Mouse (Mus musculus) C2C12 (cell line): ENCODE measurements around the gene Klrg1. TPM values are rescaled to one million over a fixed set of nuclear protein-coding genes. Genes with fewer than 3 reads are reported as not detected.

ENCODE experiments used
- H3K27me3 ChIP-seq: one replicate; pipeline ENCODE4 v1.6.1; 2011; ENCODE audit not compliant: control insufficient read depth, insufficient read depth, insufficient read length
- H3K36me3 ChIP-seq: one replicate; pipeline ENCODE4 v1.6.1; 2011; ENCODE audit not compliant: control insufficient read depth, insufficient read depth
- H3K4me3 ChIP-seq: one replicate; pipeline ENCODE4 v1.5.1; 2011; ENCODE audit warnings: mild to moderate bottlenecking, control low read depth; ENCODE audit not compliant: poor library complexity, insufficient read depth, severe bottlenecking
- H3K79me2 ChIP-seq: one replicate; pipeline ENCODE4 v1.6.1; 2011; ENCODE audit not compliant: control insufficient read depth, insufficient read depth
- H3K79me3 ChIP-seq: one replicate; pipeline ENCODE4 v1.6.1; 2011; ENCODE audit warnings: low read depth, control low read depth
- H3ac ChIP-seq: one replicate; pipeline ENCODE3; 2011; ENCODE audit warnings: low read depth; ENCODE audit not compliant: control insufficient read depth, insufficient read length
- CEBPB ChIP-seq: IDR thresholded peaks from one replicate; pipeline ENCODE4 v1.6.1; 2011; ENCODE audit warnings: low read depth, mild to moderate bottlenecking, control low read depth, moderate library complexity
- CTCF ChIP-seq: IDR thresholded peaks from one replicate; pipeline ENCODE4 v1.5.1; 2011; ENCODE audit not compliant: control insufficient read depth, insufficient read depth, insufficient read length
- FOSL1 ChIP-seq: IDR thresholded peaks from one replicate; pipeline ENCODE4 v1.8.0; 2011; ENCODE audit warnings: mild to moderate bottlenecking, low read length; ENCODE audit not compliant: poor library complexity, insufficient read depth, severe bottlenecking
- MAX ChIP-seq: IDR thresholded peaks from one replicate; pipeline ENCODE4 v1.6.1; 2011; ENCODE audit warnings: mild to moderate bottlenecking, control low read depth
- MYOD1 ChIP-seq: IDR thresholded peaks from one replicate; pipeline ENCODE4 v1.6.1; 2011; ENCODE audit warnings: low read depth; ENCODE audit not compliant: control insufficient read depth, insufficient read length
- MYOG ChIP-seq: IDR thresholded peaks from one replicate; pipeline ENCODE4 v1.6.1; 2011; ENCODE audit not compliant: control insufficient read depth, insufficient read length; ENCODE audit errors: extremely low read depth
- USF1 ChIP-seq: IDR thresholded peaks from one replicate; pipeline ENCODE4 v1.6.1; 2011; ENCODE audit warnings: low read depth, mild to moderate bottlenecking, control low read depth, moderate library complexity
- polyA plus RNA-seq: library from polyadenylated mRNA; unstranded; fragments of >200 nt; fragmentation: generic; extraction: Trizol; gene quantifications from one replicate; pipeline ENCODE4 v1.2.1, GENCODE M21; 2012; ENCODE audit warnings: missing spikeins

Gene Klrg1
- polyA plus RNA-seq, 1 experiment: not detected

DNA sequence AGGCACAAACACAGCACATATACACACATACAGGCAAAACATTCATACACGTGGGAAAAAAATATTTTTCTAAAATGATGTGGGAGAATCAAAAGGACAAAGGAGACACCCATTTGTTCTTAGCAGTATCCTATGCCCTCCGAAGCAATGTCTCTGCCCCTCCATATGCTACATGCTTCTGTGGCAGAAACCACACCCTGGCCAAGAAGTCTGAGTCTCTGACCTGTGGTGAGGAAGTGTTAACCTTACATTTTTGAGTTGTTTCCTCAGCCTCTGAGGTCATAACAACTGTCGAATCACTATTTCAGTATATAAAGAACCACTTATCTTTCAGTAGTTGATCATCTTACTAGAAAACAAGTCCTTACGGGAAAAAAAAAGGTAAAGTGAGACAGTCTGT is 20.0 kb upstream of the Klrg1 start:
- Histone ChIP-seq H3K4me3 (no peak overlapping the region), H3K27me3 (no peaks in the 10 kb centered on the region), H3K79me3 (no peaks in the 10 kb centered on the region), H3K36me3 (no peaks in the 10 kb centered on the region), H3K79me2 (no peaks in the 10 kb centered on the region), H3ac (no peak overlapping the region)
- TF ChIP-seq MYOG (no peak), FOSL1 (no peak), MYOD1 (no peak), CEBPB (no peak), CTCF (no peak), MAX (no peak), USF1 (no peak)

DNA sequence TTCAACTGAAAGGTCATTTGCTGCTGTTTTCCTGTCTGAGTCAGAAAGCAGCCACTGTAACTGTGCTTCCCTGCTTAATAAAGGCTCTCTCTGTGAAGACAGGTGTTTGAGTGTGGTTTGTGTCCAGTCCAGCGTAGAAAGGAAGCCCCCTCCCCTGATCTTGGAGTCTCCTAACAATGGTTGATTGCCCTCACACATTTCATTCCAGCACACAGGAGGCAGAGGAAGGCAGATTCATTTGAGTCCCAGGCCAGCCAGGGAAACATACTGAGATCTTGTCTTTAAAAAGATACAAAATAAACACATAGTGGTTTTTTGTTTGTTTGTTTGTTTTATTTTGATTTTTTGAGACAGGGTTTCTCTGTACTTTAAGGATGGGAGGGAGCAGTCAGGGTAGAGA is 19.4 kb upstream of the Klrg1 start:
- no peaks in the 10 kb centered on the region for H3K79me2 ChIP-seq
- no peak overlapping the region for H3ac ChIP-seq
- H3K79me3 ChIP-seq: no peaks in the 10 kb centered on the region
- no peaks in the 10 kb centered on the region for H3K36me3 ChIP-seq
- H3K27me3 ChIP-seq: no peaks in the 10 kb centered on the region
- TF ChIP-seq FOSL1 (no peak), MAX (no peak), MYOG (no peak), USF1 (no peak), MYOD1 (no peak), CEBPB (no peak), CTCF (no peak)
- no peak overlapping the region for H3K4me3 ChIP-seq

DNA sequence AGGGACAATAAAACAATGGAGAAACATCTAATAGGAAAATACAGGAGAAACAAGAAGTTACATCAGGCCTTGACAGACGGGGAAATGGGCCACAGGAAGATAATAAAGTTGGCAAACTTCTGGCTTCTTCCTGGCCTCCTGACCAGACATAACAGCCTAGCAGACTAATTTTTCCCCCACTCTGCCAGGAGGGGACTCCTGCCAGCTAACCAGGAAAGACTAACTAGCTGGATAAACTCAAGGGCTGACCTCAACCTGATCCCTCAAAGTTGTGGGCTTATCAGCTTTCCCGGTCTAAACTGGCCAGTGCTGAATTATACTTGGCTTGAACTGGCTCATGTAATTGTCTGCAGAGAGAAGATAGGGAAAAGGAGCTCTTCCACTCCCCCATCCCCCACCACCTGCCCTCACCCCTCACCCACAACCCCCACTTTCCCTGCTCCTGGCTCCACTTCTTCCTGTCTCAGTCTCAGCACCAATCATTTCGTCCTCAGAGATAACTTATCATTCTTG is 17.0 kb upstream of the Klrg1 start:
- Histone ChIP-seq H3ac (no peak overlapping the region), H3K79me2 (no peaks in the 10 kb centered on the region), H3K79me3 (no peaks in the 10 kb centered on the region), H3K27me3 (no peaks in the 10 kb centered on the region), H3K4me3 (no peak overlapping the region), H3K36me3 (no peaks in the 10 kb centered on the region)
- TF ChIP-seq MYOD1 (no peak), CTCF (no peak), MYOG (no peak), USF1 (no peak), CEBPB (no peak), FOSL1 (no peak), MAX (no peak)

DNA sequence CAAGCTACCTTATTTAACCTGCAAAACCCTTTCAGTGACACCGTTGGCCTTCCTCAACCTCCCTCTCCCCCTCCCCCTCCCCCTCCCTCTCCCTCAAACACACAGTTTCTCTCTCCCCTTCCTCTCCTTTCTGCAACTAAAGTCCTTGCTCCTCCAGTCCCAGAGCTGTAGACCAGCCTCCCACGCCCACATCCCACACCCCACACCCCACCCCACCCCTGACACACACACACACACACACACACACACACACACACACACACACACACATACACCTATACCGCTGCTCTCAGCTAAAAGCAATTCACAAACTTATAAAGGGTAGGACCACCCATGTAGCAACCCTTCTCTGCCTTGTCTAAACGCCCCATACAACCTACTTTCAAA is 15.5 kb upstream of the Klrg1 start:
- no peaks in the 10 kb centered on the region for H3K27me3 ChIP-seq
- H3K4me3 ChIP-seq: no peak overlapping the region
- TF ChIP-seq MYOG: no peak
- no peak for TF ChIP-seq CEBPB
- TF ChIP-seq CTCF: no peak
- TF ChIP-seq FOSL1: no peak
- TF ChIP-seq MAX: no peak
- no peak for TF ChIP-seq MYOD1
- TF ChIP-seq USF1: no peak
- H3K79me3 ChIP-seq: no peaks in the 10 kb centered on the region
- no peaks in the 10 kb centered on the region for H3K36me3 ChIP-seq
- H3K79me2 ChIP-seq: no peaks in the 10 kb centered on the region
- no peak overlapping the region for H3ac ChIP-seq

DNA sequence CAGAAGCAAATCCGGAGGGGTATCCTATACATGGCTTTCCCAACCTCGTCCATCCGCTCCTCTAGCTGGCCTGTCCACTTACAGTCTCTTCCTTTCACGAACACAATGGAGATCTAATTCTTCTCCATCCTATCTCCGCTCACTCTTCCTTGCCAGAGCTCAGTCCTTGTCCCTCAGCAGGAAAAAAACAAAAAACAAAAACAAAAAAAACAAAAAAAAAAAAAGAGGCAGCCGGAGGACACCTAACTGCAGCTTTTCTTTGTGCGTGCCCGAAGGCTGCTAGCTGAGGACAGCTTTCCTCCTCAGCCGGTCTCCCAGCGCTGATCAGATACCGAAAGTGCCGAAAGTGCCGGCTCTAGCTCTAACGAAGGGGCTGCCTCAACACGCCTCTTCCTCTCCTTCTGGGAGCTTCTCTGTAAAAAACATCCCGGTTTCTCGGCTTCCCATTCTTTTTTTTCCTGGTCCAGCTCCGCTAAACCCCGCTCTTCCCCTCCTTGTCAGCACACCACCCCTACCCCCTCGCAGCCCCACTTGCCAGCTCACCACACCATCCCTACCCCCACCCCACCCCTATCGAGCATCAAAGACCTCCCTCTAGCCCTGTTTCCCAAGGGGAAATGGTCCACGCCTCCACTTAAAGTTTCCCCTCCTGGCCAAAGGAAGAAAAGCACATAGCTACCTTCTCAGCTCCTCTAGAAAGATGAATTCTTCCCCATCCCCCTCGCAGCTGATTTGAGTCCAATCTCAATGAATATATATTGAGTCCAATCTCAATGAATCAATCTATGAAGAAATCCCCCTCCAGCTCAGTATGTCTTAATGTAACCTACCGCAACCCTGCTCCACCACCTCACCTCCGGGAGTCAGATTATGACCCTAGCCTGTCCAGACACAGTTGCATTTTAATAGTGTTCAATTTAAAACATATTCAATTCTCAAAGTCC is 14.9 kb upstream of the Klrg1 start:
- peak overlapping the region; percentile 65 for H3ac ChIP-seq
- H3K27me3 ChIP-seq: no peaks in the 10 kb centered on the region
- no peaks in the 10 kb centered on the region for H3K79me3 ChIP-seq
- TF ChIP-seq FOSL1 (no peak), MYOG (no peak), MAX (no peak), CTCF (no peak), USF1 (no peak), MYOD1 (no peak), CEBPB (no peak)
- peak overlapping the region; percentile 14 for H3K4me3 ChIP-seq
- H3K79me2 ChIP-seq: no peaks in the 10 kb centered on the region
- H3K36me3 ChIP-seq: no peaks in the 10 kb centered on the region

DNA sequence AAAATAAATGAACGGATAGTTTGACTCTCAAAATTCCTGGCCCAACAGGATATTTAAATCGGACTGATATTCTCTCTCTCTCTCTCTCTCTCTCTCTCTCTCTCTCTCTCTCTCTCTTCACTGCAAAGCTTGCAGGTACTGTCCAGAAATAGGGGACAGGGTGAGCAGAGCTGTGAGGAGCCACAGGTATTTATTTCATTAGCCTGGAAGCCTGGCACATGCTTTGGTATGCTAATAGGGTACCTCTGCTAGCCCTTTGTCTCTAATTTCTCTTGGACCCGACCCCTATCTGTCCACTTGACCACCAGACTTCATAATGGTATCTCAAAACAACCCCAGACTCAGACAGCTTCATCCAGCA is 14.2 kb upstream of the Klrg1 start:
- Histone ChIP-seq H3K79me3 (no peaks in the 10 kb centered on the region), H3K79me2 (no peaks in the 10 kb centered on the region), H3K27me3 (no peaks in the 10 kb centered on the region), H3K4me3 (no peak overlapping the region), H3ac (peak overlapping the region; percentile 65), H3K36me3 (no peaks in the 10 kb centered on the region)
- TF ChIP-seq MAX: no peak
- TF ChIP-seq CTCF: no peak
- TF ChIP-seq USF1: no peak
- no peak for TF ChIP-seq MYOD1
- no peak for TF ChIP-seq CEBPB
- no peak for TF ChIP-seq FOSL1
- TF ChIP-seq MYOG: no peak
